8 mouse cellular contexts compared by ENCODE assay signal in the genomic region with DNA sequence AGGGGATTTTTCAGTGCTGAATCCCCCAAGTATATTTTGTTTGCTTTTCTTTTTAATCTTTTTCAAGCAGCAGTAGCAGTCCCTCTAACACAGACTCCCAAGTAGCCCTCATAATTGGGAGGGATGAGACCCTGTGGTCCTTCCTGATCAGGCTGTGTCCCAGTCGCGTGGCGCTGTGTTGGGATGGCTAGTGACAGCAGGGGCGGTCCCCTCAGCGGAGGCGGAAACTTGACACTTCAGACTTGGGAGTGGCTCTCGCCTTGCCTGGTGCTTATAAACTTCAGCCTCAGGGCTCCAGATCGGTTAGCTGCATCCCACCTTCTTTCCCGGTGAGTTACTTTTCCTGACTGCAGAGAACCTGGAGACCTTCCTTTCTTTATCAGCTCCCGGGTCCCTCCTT. TPM values are rescaled to one million over a fixed set of nuclear protein-coding genes. Genes with fewer than 3 reads are reported as not detected.
DNase-seq lines count a peak whose midpoint lies in the region; ATAC-seq lines count a peak whose summit lies in the region.

No protein-coding gene starts in this region.

- peaks cover 21% of the 10 kb centered on the region; the same call in 1 of the 2 replicates for H3K27me3 ChIP-seq in embryonic facial prominence, embryonic 13.5 days
- H3K27me3 ChIP-seq in heart, embryonic 12.5 days (replicated peaks) = no peaks in the 10 kb centered on the region
- H3K27me3 ChIP-seq in kidney, embryonic 15.5 days = no peaks in the 10 kb centered on the region

- peak overlapping the region; percentile 81 for H3K4me2 ChIP-seq in embryonic facial prominence, embryonic 13.5 days
- peak overlapping the region; percentile 83 for H3K4me2 ChIP-seq in heart, embryonic 12.5 days
- H3K4me2 ChIP-seq in kidney, embryonic 15.5 days = peak overlapping the region; percentile 80

- peak; percentile 41; the same call in 1 of the 2 replicates for ATAC-seq in embryonic facial prominence, embryonic 13.5 days (ENCODE audit: insufficient number of reproducible peaks, insufficient read depth, low FRiP score, low TSS enrichment, low read depth)
- ATAC-seq in heart, embryonic 12.5 days (ENCODE audit: insufficient number of reproducible peaks, low FRiP score) = peak; percentile 88
- peak; percentile 87 for ATAC-seq in kidney, embryonic 15.5 days (replicated peaks; ENCODE audit: low FRiP score)

- H3K9ac ChIP-seq in embryonic facial prominence, embryonic 13.5 days = peak overlapping the region; percentile 69
- H3K9ac ChIP-seq in heart, embryonic 12.5 days = peak overlapping the region; percentile 80
- peak overlapping the region; percentile 37 for H3K9ac ChIP-seq in kidney, embryonic 15.5 days

- no peaks in the 10 kb centered on the region for H3K9me3 ChIP-seq in embryonic facial prominence, embryonic 13.5 days
- no peaks in the 10 kb centered on the region for H3K9me3 ChIP-seq in heart, embryonic 12.5 days (replicated peaks)
- H3K9me3 ChIP-seq in kidney, embryonic 15.5 days (replicated peaks) = no peaks in the 10 kb centered on the region

- H3K4me1 ChIP-seq in embryonic facial prominence, embryonic 13.5 days = peaks cover 24% of the 10 kb centered on the region
- peaks cover 19% of the 10 kb centered on the region for H3K4me1 ChIP-seq in heart, embryonic 12.5 days (replicated peaks)
- peaks cover 26% of the 10 kb centered on the region for H3K4me1 ChIP-seq in kidney, embryonic 15.5 days

- no peaks in the 10 kb centered on the region for H3K36me3 ChIP-seq in embryonic facial prominence, embryonic 13.5 days
- H3K36me3 ChIP-seq in heart, embryonic 12.5 days = peaks cover 9% of the 10 kb centered on the region
- H3K36me3 ChIP-seq in kidney, embryonic 15.5 days = peaks cover 6% of the 10 kb centered on the region

- under 1% methylated on average over 10 of the region's 10 CpGs for WGBS in embryonic facial prominence, embryonic 13.5 days
- WGBS in heart, embryonic 12.5 days = 0% methylated on average over 10 of the region's 10 CpGs
- 0% methylated on average over 10 of the region's 10 CpGs for WGBS in kidney, embryonic 15.5 days

- peak overlapping the region; percentile 47 for H3K4me3 ChIP-seq in embryonic facial prominence, embryonic 13.5 days
- H3K4me3 ChIP-seq in heart, embryonic 12.5 days = peak overlapping the region; percentile 57
- peak overlapping the region; percentile 45 for H3K4me3 ChIP-seq in kidney, embryonic 15.5 days (replicated peaks)

- peak overlapping the region; percentile 16; the same call in 1 of the 2 replicates for H3K27ac ChIP-seq in embryonic facial prominence, embryonic 13.5 days
- peak overlapping the region; percentile 78 for H3K27ac ChIP-seq in heart, embryonic 12.5 days (ENCODE audit: poor library complexity, severe bottlenecking)
- peak overlapping the region; percentile 74 for H3K27ac ChIP-seq in kidney, embryonic 15.5 days

- peak; percentile 68 for DNase-seq in A20 (ENCODE audit: low read depth, low spot score)
- peak; percentile 69 for DNase-seq in R1 (ENCODE audit: low read depth, low spot score)
- DNase-seq in lung, postnatal 25 days (ENCODE audit: low spot score) = peak; percentile 87
- DNase-seq in retina, postnatal 1 day = peak; percentile 68
- DNase-seq in left cerebral cortex, adult 8-10 months (ENCODE audit: low spot score in 2 of 2) = no peak

RNA-seq across cellular contexts. Expression of gene S100a13, which starts 0.5 kb away (rescaled TPM):
- 24.2 and 26.7 TPM in 2 replicates for polyA plus RNA-seq in embryonic facial prominence, embryonic 13.5 days (2015; fragmentation: Nextera tagmentation; extraction: Ambion mirVana)
- polyA plus RNA-seq in heart, embryonic 12.5 days (2016; fragmentation: Nextera tagmentation; extraction: Ambion mirVana) = 71.4 and 74.1 TPM in 2 replicates
- polyA plus RNA-seq in kidney, embryonic 15.5 days (2015; fragmentation: Nextera tagmentation; extraction: Ambion mirVana) = 39.8 and 40.5 TPM in 2 replicates
- total RNA-seq in left cerebral cortex, adult 8-10 months (2022) = 10 to 100 TPM; 17.1 to 26.1 (median 20.5) TPM

RNA-seq across cellular contexts. Expression of gene S100a1, which starts 0.5 kb away (rescaled TPM):
- 13.5 and 16.5 TPM in 2 replicates for polyA plus RNA-seq in embryonic facial prominence, embryonic 13.5 days (2015; fragmentation: Nextera tagmentation; extraction: Ambion mirVana)
- 145 and 148 TPM in 2 replicates for polyA plus RNA-seq in heart, embryonic 12.5 days (2016; fragmentation: Nextera tagmentation; extraction: Ambion mirVana)
- 79.4 and 87.1 TPM in 2 replicates for polyA plus RNA-seq in kidney, embryonic 15.5 days (2015; fragmentation: Nextera tagmentation; extraction: Ambion mirVana)
- 100 to 1,000 TPM; 122 to 162 (median 132) TPM for total RNA-seq in left cerebral cortex, adult 8-10 months (2022)

RNA-seq across cellular contexts. Expression of gene Chtop, which starts 5.4 kb away (rescaled TPM):
- polyA plus RNA-seq in embryonic facial prominence, embryonic 13.5 days (2015; fragmentation: Nextera tagmentation; extraction: Ambion mirVana) = 187 and 195 TPM in 2 replicates
- 113 and 114 TPM in 2 replicates for polyA plus RNA-seq in heart, embryonic 12.5 days (2016; fragmentation: Nextera tagmentation; extraction: Ambion mirVana)
- polyA plus RNA-seq in kidney, embryonic 15.5 days (2015; fragmentation: Nextera tagmentation; extraction: Ambion mirVana) = 149 and 152 TPM in 2 replicates
- total RNA-seq in left cerebral cortex, adult 8-10 months (2022) = 100 to 1,000 TPM; 162 to 170 (median 167) TPM

RNA-seq across cellular contexts. Expression of gene S100a14, which starts 12.0 kb away (rescaled TPM):
- polyA plus RNA-seq in embryonic facial prominence, embryonic 13.5 days (2015; fragmentation: Nextera tagmentation; extraction: Ambion mirVana) = 22.7 and 25.5 TPM in 2 replicates
- not detected in 2 replicates for polyA plus RNA-seq in heart, embryonic 12.5 days (2016; fragmentation: Nextera tagmentation; extraction: Ambion mirVana)
- 3.8 and 6.6 TPM in 2 replicates for polyA plus RNA-seq in kidney, embryonic 15.5 days (2015; fragmentation: Nextera tagmentation; extraction: Ambion mirVana)
- under 1 TPM in 1 of 4 experiments, not detected in 3; 0.63 TPM for total RNA-seq in left cerebral cortex, adult 8-10 months (2022)

RNA-seq across cellular contexts. Expression of gene S100a16, which starts 22.4 kb away (rescaled TPM):
- 95.0 and 96.5 TPM in 2 replicates for polyA plus RNA-seq in embryonic facial prominence, embryonic 13.5 days (2015; fragmentation: Nextera tagmentation; extraction: Ambion mirVana)
- 30.6 and 31.9 TPM in 2 replicates for polyA plus RNA-seq in heart, embryonic 12.5 days (2016; fragmentation: Nextera tagmentation; extraction: Ambion mirVana)
- 190 and 192 TPM in 2 replicates for polyA plus RNA-seq in kidney, embryonic 15.5 days (2015; fragmentation: Nextera tagmentation; extraction: Ambion mirVana)
- total RNA-seq in left cerebral cortex, adult 8-10 months (2022) = 100 to 1,000 TPM in 2 of 4 experiments, 10 to 100 TPM in 2; 85.4 to 115 (median 102) TPM

Comparison
In these comparisons a context has a peak if more than half of its experiments do, and no peak if none do; other contexts are left out.
1. DNase-seq: peak in A20 (single experiment), R1 (single experiment), lung, postnatal 25 days (single experiment) and retina, postnatal 1 day (single experiment); none in left cerebral cortex, adult 8-10 months (0 of 2).
2. H3K27ac ChIP-seq: peak in every context shown above with its lines; median percentile 78 in heart, embryonic 12.5 days; 74 in kidney, embryonic 15.5 days; 16 in embryonic facial prominence, embryonic 13.5 days.
3. Peak in every context shown above with its lines, with median percentiles within 50 percentile points of each other: ATAC-seq, H3K4me2 ChIP-seq, H3K4me3 ChIP-seq and H3K9ac ChIP-seq.